Mouse (Mus musculus) kidney, embryonic 16.5 days (tissue): ENCODE measurements around the gene Dhx36. TPM values are rescaled to one million over a fixed set of nuclear protein-coding genes. Genes with fewer than 3 reads are reported as not detected.

ENCODE experiments used
- ATAC-seq: fragments of 200-750 bp; cut with Nextera tagmentation; 2 replicates; pipeline ENCODE4 v1.8.0; 2017; ENCODE audit warnings: moderate TSS enrichment; ENCODE audit not compliant: low FRiP score, low TSS enrichment
- H3K27ac ChIP-seq: fragments of 300-500 bp; sonication (generic); 2 replicates; pipeline ENCODE4 v1.5.1; 2014; ENCODE audit warnings: low read length
- H3K27me3 ChIP-seq: fragments of 300-500 bp; sonication (generic); 2 replicates; pipeline ENCODE4 v1.6.1; 2014; ENCODE audit warnings: low read length, control low read depth, mixed read lengths; ENCODE audit not compliant: insufficient read depth
- H3K36me3 ChIP-seq: fragments of 300-500 bp; sonication (generic); 2 replicates; pipeline ENCODE4 v1.6.1; 2014; ENCODE audit warnings: low read length, control low read depth, mixed read lengths; ENCODE audit not compliant: insufficient read depth
- H3K4me1 ChIP-seq: fragments of 300-500 bp; sonication (generic); 2 replicates; pipeline ENCODE4 v1.6.1; 2014; ENCODE audit warnings: low read length, control low read depth, mixed read lengths; ENCODE audit not compliant: insufficient read depth
- H3K4me2 ChIP-seq: fragments of 300-500 bp; sonication (generic); replicated peaks from 2 replicates; pipeline ENCODE4 v1.6.1; 2014; ENCODE audit warnings: low read depth, low read length
- H3K4me3 ChIP-seq: fragments of 300-500 bp; sonication (generic); 2 replicates; pipeline ENCODE4 v1.5.1; 2014; ENCODE audit warnings: mild to moderate bottlenecking, low read length
- H3K9ac ChIP-seq: fragments of 300-500 bp; sonication (generic); replicated peaks from 2 replicates; pipeline ENCODE4 v1.6.1; 2014; ENCODE audit warnings: low read length
- H3K9me3 ChIP-seq: fragments of 300-500 bp; sonication (generic); 2 replicates; pipeline ENCODE4 v1.6.1; 2016; ENCODE audit warnings: low read length, control low read depth
- WGBS: fragments of 180-500 bp; shearing (Covaris S2); extraction: QIAGEN DNeasy Blood & Tissue Kit; methylation state at CpG from one replicate; pipeline ENCODE4 v1.1.7; 2014; 5-methylcytosine and 5-hydroxymethylcytosine counted together
- polyA plus RNA-seq: library from polyadenylated mRNA; unstranded; fragments of >200 nt; fragmentation: Nextera tagmentation; extraction: Ambion mirVana; gene quantifications from 2 replicates; pipeline ENCODE4 v1.2.1, GENCODE M21; 2015

Dhx36 gene
- polyA plus RNA-seq, 1 experiment from 2014 or later = 24.4 TPM

- H3K36me3 ChIP-seq = peaks cover 28% of the 10 kb centered on the region
- WGBS = 81% methylated on average over 6 of the region's 6 CpGs
Measured at GRCm38 (mm10) chr3:62459483-62459882, 47.3 kb downstream of the Dhx36 start.

GRCm38 (mm10) chr3:62458284-62459013, 48.4 kb downstream of the Dhx36 start:
- Histone ChIP-seq H3K27ac (no peak overlapping the region), H3K9me3 (no peaks in the 10 kb centered on the region), H3K9ac (no peak overlapping the region), H3K27me3 (no peaks in the 10 kb centered on the region), H3K4me3 (no peak overlapping the region), H3K4me2 (no peak overlapping the region), H3K4me1 (no peaks in the 10 kb centered on the region), H3K36me3 (peaks cover 22% of the 10 kb centered on the region)
- WGBS = 36% methylated on average over 6 of the region's 6 CpGs
- peak; percentile 80; the same call in 1 of the 2 replicates for ATAC-seq

More at GRCm38 (mm10) chr3:62459483-62459882, 47.3 kb downstream of the Dhx36 start:
- H3K27ac ChIP-seq = no peak overlapping the region
- no peaks in the 10 kb centered on the region for H3K4me1 ChIP-seq
- ATAC-seq = no peak
- H3K27me3 ChIP-seq = no peaks in the 10 kb centered on the region
- no peak overlapping the region for H3K4me3 ChIP-seq
- no peak overlapping the region for H3K9ac ChIP-seq
- no peaks in the 10 kb centered on the region for H3K9me3 ChIP-seq
- no peak overlapping the region for H3K4me2 ChIP-seq

- WGBS = 70% methylated on average over 1 of the region's 1 CpGs
- no peak for ATAC-seq
- H3K4me3 ChIP-seq = no peak overlapping the region
Measured at GRCm38 (mm10) chr3:62455854-62456253, 51.0 kb downstream of the Dhx36 start.

GRCm38 (mm10) chr3:62454096-62454495, 52.7 kb downstream of the Dhx36 start:
- ATAC-seq = no peak
- Histone ChIP-seq H3K36me3 (no peaks in the 10 kb centered on the region), H3K4me2 (no peak overlapping the region), H3K27me3 (no peaks in the 10 kb centered on the region), H3K9me3 (no peaks in the 10 kb centered on the region), H3K4me3 (no peak overlapping the region), H3K27ac (peak overlapping the region; percentile 68), H3K9ac (no peak overlapping the region), H3K4me1 (no peaks in the 10 kb centered on the region)
- 38% methylated on average over 3 of the region's 3 CpGs for WGBS

More at GRCm38 (mm10) chr3:62455854-62456253, 51.0 kb downstream of the Dhx36 start:
- Histone ChIP-seq H3K27ac (no peak overlapping the region), H3K9me3 (no peaks in the 10 kb centered on the region), H3K4me2 (no peak overlapping the region), H3K36me3 (peaks cover 11% of the 10 kb centered on the region; the same call in 1 of the 2 replicates), H3K9ac (no peak overlapping the region), H3K27me3 (no peaks in the 10 kb centered on the region), H3K4me1 (no peaks in the 10 kb centered on the region)

- no peak overlapping the region for H3K9ac ChIP-seq
- H3K36me3 ChIP-seq = no peaks in the 10 kb centered on the region
- H3K27me3 ChIP-seq = no peaks in the 10 kb centered on the region
- no peak for ATAC-seq
- no peak overlapping the region for H3K4me3 ChIP-seq
- WGBS = 66% methylated on average over 4 of the region's 4 CpGs
- H3K9me3 ChIP-seq = no peaks in the 10 kb centered on the region
- H3K4me2 ChIP-seq = no peak overlapping the region
- H3K27ac ChIP-seq = no peak overlapping the region
- no peaks in the 10 kb centered on the region for H3K4me1 ChIP-seq
Measured at GRCm38 (mm10) chr3:62452961-62453360, 53.8 kb downstream of the Dhx36 start.

GRCm38 (mm10) chr3:62449871-62450496, 56.8 kb downstream of the Dhx36 start:
- no peak overlapping the region for H3K27ac ChIP-seq
- H3K9me3 ChIP-seq = no peaks in the 10 kb centered on the region
- H3K36me3 ChIP-seq = no peaks in the 10 kb centered on the region
- H3K4me1 ChIP-seq = no peaks in the 10 kb centered on the region
- no peak for ATAC-seq
- no peak overlapping the region for H3K4me2 ChIP-seq
- WGBS = 95% methylated on average over 4 of the region's 4 CpGs
- H3K9ac ChIP-seq = no peak overlapping the region
- no peaks in the 10 kb centered on the region for H3K27me3 ChIP-seq
- H3K4me3 ChIP-seq = no peak overlapping the region

- Histone ChIP-seq H3K4me1 (no peaks in the 10 kb centered on the region), H3K27ac (no peak overlapping the region), H3K27me3 (no peaks in the 10 kb centered on the region), H3K9me3 (no peaks in the 10 kb centered on the region), H3K36me3 (no peaks in the 10 kb centered on the region), H3K9ac (no peak overlapping the region), H3K4me2 (no peak overlapping the region), H3K4me3 (no peak overlapping the region)
- 63% methylated on average over 8 of the region's 8 CpGs for WGBS
- no peak for ATAC-seq
Measured at GRCm38 (mm10) chr3:62447151-62447550, 59.7 kb downstream of the Dhx36 start.

GRCm38 (mm10) chr3:62446271-62446670, 60.5 kb downstream of the Dhx36 start:
- no peak overlapping the region for H3K27ac ChIP-seq
- no peak for ATAC-seq
- no peaks in the 10 kb centered on the region for H3K27me3 ChIP-seq
- 64% methylated on average over 7 of the region's 7 CpGs for WGBS
- H3K4me2 ChIP-seq = no peak overlapping the region
- no peaks in the 10 kb centered on the region for H3K4me1 ChIP-seq
- H3K4me3 ChIP-seq = no peak overlapping the region
- no peaks in the 10 kb centered on the region for H3K9me3 ChIP-seq
- no peaks in the 10 kb centered on the region for H3K36me3 ChIP-seq
- H3K9ac ChIP-seq = no peak overlapping the region

GRCm38 (mm10) chr3:62443582-62444194, 63.1 kb downstream of the Dhx36 start:
- Histone ChIP-seq H3K36me3 (no peaks in the 10 kb centered on the region), H3K9ac (no peak overlapping the region), H3K4me2 (no peak overlapping the region), H3K4me3 (no peak overlapping the region), H3K4me1 (no peaks in the 10 kb centered on the region), H3K27ac (peak overlapping the region; percentile 47; the same call in 1 of the 2 replicates), H3K27me3 (no peaks in the 10 kb centered on the region), H3K9me3 (no peaks in the 10 kb centered on the region)
- 69% methylated on average over 12 of the region's 12 CpGs for WGBS
- ATAC-seq = no peak
